Mouse (Mus musculus) left cerebral cortex, postnatal 36 days (tissue): ENCODE results near the gene Cep95. TPM values are rescaled to one million over a fixed set of nuclear protein-coding genes. Genes with fewer than 3 reads are reported as not detected.
A peak's percentile ranks its signal among the peaks of the same experiment; 100 is the strongest.
"Not testable (repeated sequence)": the region's sequence is repeated elsewhere in the genome, so short reads cannot be mapped to it uniquely, and the experiment has no call there.

ENCODE experiments used
- DNase-seq, 2 experiments: peaks; one replicate each; pipeline ENCODE4 v3.0.0; 2021 to 2022; ENCODE audit warnings: low spot score in 2 of 2, mixed read lengths in 1 of 2
- intact Hi-C: fragments of 180-260 bp; cut with DNase I; formaldehyde crosslinking; loops from one replicate; pipeline ENCODE4 v1.15.1; 2025
- total RNA-seq, 2 experiments: library from RNA; stranded (reverse); gene quantifications; 2 replicates each; pipeline ENCODE4 v1.2.3; 2021

Cep95 gene
- total RNA-seq, 2 experiments from 2014 or later = 8.2 to 15.8 TPM

DNA sequence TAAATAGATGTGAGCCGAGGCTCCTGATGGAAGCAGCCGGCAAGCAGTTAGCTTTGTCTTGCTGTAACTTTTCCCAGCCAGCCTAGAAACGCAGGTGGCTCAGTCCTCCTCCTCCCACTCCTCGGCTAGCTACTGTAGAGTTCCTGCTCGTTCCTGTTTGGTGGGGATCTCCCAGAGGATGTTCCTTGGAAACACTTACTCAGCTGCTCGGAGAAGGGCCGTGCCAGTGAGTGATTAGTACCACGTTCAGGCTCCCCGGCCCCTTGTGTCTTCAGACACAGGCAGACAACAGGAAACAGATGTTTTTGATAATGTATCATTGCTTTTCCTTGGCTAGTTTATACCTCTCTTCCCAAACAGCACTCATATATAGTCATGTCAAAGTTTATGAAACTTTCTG lies 6.6 kb downstream of the Cep95 start:
- intact Hi-C loops = no loop called here
- no peak for DNase-seq

DNA sequence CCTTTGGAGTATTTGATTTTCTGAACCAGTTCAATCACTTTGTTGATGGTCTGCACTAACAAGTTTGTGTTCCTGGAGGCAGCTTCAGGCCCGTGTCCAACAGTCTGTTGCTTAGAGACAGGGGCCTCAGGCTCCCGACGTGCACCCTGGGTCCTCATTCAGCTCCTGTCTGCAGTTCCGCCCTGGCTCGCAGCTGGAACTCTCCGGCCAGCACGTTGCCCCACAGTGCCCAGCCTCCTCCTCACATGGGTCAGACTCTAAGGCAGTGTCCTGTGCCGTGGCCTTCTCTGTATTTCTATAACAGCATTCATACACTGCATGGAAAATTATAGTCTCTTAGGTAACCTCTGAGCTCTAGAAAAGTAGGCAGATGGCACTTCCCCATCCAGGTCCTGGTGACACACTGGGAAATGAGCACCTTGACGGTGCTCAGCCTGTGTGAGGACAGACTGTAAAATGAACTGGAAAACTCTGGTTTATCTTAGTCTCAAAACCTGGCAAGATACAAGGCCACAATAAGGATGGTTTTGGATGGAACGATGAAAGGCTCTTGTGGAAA lies 13.1 kb downstream of the Cep95 start:
- intact Hi-C loops = no loop called here
- no peak for DNase-seq

DNA sequence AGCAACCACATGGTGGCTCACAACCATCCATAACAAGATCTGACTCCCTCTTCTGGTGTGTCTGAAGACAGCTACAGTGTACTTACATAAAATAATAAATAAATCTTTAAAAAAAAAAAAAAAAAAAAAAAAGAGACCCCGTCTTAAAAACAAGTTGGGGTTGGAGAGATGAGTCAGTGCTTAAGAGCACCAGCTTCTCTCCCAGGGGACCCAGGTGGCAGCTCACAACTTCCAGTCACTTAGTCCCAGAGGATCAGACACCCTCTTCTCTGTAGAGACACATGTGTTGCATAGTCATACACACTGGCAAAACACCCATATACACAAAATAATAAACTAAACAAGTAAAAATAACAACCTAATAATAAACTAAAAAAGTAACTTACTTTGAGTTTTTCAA lies 18.4 kb downstream of the Cep95 start:
- DNase-seq, intact Hi-C loops: not testable (repeated sequence)

DNA sequence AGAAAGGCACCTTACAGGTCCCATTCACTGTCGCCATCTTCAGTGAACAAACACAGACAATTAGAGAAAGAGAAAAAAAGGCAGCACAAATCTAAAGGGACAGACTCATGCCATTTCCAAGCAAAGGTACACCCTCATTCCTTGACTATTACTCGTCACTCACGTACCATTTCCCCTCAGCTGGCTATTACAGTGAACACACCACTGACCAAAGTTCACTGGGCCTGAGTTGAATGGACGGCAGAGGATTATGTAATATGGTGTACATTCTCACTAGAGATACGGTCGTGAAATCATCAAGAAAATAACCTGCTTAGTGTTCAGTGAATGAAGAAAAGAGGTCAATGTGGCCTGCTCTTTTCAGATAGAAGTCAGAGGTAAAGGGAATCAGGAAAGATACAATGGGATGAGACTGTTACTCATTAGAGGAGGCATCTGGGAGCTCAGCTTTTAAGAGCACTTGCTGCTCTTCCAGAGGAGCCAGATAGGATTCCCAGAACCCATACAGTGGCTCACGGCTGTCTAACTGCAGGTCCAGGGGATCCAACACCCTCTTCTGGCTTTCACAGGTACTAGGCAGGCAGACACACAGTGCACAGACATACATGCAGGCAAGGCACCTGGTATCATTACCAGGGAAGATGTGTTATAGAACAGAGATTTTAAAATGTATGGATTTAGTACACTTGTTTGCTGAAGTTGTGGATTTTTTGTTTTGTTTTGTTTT lies 23.5 kb downstream of the Cep95 start:
- DNase-seq = no peak
- intact Hi-C loops = no loop called here

DNA sequence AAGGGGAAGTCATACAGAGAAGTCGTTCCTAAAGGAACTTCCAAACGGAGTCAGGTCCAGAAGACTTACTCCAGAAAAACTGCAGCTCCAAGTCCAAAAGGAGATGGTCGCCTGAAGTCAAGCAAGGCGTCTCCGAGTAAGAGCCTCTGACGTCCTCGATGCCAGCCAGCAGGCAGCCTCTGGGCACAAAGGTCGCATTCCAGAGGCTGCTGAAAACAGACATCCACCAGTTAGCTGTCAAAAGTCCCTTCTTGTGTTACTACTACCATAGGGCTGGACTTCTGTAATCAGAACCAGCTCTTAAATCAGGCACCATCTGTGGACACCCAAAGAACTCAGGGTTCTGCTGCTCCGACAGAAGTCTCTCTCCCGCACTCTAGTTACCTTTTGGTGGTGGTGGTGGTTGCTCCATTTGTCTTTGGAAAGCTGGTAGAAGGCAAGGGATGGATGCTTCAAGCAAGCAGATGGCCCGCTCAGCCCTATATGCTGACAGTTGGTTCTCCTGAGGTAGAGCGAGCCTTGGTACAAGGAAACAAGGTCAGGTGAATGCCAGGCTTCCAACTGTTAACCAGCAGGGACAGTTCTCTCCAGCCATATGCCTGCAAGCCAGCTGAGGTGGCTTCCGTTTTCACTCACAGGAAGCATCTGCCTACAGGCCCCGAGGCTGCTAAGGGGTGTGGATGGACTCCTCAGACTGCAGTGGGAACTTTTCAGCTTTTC lies 25.7 kb downstream of the Cep95 start:
- peak in 1 of 2 experiments; percentile 23 for DNase-seq
- intact Hi-C loops = no loop called here

DNA sequence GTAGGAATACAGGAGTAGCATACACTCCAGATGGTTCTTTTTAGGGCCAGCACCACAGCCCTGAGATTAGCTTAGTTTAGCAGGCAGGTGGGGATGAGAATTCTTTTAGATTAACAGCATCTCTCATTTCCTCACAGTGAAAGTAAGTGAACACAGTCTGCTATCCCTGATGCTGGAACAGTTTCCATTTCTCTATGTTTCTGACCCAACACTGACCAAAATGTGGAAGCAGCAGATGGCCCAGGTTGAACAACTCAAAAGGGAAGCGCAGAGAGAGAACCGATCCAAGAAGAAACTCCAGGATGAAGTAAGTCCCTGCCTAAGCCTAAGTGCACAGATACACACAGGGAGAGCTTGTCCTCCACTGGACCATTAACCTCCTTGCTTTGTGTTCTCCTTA lies 26.3 kb downstream of the Cep95 start:
- DNase-seq = no peak
- intact Hi-C loops = no loop called here

DNA sequence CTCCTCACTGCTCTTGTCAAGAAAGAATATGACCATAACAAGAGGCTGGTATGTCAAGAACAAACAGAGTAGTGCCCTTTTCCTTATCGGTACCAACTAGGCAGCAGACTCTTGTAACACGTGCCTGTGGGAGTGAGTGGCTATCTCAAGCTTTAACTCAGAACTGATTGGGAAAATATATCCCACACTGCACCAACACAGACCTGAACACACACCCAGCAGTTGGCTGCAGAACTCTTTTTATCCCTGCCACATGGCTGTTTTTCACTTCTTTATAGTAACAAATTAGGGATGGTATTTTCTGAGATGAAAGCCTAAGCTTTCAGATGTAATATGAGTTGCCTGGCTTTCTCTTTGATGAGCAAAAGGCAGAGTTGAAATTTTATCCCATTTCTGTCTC lies 26.7 kb downstream of the Cep95 start:
- DNase-seq = peak in 1 of 2 experiments; percentile 27
- intact Hi-C loops = no loop called here

DNA sequence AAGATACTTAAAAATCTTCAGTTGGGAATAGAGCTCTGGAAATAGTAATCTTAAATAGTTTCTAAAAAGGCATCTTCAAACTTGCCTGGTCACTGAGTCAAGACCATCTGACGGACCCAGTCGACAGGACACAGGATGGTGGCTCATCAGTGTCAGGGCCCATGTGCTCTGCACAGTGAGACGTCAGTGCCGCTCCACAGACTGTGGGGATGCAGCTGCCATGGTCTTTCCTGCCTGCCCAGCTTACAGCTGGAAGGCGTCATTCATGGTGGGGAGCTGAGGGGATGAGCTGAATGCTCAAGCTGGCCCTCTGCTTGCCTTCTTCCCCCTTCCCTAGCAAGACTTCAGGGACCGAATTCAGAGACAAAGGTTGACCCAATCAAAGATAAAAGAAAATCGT lies 27.3 kb downstream of the Cep95 start:
- DNase-seq = no peak
- intact Hi-C loops = no loop called here

DNA sequence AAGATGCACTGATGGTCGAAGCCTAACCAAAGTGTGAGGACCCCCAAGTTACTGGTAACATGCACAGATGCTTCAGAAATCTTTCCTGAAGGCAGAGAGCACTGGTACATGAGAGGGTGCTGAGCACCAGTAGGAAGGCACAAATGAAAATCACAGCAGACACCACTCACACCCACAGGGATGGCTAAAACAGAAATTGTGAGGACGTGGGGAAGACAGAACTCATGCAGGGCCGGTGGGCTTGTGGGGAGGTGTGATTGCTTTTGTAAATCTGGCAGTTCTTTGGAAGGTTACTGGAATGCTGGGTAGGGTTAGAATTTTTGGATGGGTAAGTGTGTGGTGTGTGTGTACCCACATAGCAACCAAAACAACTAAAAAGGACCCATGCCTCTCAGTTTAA lies 28.1 kb downstream of the Cep95 start:
- intact Hi-C loops = no loop called here
- no peak for DNase-seq

DNA sequence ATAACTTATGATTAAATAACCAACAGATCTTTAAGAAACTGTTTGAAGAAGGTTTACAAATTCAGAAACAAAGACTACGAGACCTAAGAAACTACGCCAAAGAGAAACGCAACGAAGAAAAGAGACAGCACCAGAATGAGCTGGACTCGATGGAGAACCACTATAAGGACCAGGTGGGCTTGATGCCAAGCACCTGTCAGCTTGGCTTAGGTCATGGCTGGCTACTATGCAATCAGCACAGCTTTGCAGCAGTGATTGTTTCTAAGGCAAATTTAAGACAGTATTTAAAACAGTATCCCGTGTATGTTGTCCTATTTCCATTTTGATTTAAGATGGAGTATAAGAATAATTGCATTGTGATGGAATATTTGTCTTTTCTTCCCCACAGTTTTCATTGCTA lies 28.8 kb downstream of the Cep95 start:
- intact Hi-C loops = no loop called here
- no peak for DNase-seq

DNA sequence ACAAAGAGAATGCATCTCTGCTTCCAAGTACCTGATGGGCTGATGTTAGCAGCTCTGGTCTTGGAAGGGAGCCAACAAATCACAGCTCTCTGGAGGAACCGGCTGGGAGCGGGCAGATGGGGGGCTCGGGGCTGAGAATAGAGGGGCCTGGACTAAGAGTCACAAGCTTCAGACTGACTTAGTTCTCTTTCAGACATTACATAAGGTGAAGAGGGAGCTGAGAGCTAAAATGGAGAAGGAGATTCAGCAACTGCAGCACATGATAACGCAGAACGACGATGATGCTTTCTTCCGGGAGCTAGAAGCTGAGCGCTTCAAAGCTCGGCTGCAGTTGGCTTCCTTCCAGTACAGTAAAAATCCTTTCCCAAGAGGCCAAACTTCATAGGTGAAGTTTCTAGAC lies 29.3 kb downstream of the Cep95 start:
- intact Hi-C loops = no loop called here

DNA sequence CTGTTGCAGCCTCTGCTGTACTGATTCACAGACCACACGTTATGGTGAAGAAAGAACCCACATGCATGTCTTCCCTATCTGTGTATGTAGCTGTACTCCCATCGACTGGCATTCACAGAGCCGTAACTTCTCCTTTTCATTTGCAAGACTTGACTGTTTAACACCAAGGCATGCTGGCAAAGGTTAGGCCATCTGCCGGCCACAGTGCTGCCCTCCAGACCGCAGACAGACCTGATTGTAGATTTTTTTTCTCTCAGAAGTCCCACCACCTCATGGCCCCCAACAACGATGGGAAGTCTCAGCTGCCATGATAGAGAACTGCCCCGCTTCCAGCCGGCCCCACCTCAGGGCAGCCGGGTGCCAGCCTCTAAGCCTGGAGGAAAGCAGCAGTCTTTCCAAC lies 30.5 kb downstream of the Cep95 start:
- DNase-seq = no peak
- intact Hi-C loops = no loop called here

More for the DNA sequence above, 29.3 kb downstream of the Cep95 start:
- no peak for DNase-seq

DNA sequence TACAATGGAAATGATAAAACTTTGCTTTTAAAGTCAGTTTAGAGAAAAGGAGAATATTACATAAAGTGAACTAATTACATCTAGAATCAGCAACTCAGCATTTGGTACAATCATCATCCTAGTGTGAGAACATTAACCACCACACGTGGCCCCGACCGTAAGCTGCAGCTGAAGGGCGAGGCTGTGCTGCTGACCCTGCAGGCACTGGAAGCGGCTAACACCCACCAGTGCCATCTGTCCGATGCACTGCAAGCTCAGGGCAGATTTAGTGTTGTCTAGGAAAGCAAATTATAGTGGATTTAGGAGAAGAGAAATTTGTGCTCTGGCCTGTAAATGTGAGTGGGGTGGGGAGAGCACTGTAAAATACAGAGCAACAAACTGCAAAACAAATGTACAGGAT lies 31.2 kb downstream of the Cep95 start:
- no peak for DNase-seq
- intact Hi-C loops = no loop called here

DNA sequence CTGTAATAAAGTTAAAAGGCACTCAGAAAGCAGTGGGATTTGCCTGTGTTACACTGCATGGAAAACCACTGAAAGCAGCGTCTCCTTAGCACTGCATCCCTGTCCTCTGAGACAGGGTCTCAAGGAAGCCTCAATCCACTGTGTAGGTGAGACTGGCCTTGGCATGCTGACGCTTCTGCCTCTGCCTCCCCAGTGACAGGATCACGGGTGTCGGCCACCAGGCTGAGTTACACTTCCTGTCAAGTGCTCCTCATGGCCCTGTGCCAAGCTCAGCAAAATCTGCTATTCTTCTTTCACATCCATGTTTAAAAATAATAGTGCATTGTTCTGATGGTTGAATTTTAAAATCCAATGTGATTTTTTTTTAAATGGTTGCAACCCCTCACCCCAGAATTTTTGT lies 31.9 kb downstream of the Cep95 start:
- intact Hi-C loops = no loop called here
- no peak for DNase-seq

DNA sequence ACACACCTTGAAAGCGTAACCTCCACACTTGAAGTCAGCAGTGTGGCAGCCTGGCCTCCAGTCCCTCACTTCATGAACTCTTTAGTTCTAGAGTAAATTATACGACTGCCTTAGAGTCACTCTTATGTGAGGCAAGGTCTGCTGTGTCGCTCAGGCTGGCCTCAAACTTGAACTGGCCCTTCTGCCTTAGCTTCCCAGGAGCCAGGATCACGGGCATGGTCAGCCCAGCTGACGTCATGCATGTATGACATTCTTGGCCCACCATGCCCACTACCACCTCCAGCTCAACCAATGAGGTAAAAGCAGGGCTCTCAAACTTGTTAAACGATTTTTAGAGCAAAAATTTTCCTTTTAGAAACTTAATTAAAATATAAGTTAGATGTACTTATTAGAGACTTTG lies 32.3 kb downstream of the Cep95 start:
- DNase-seq = no peak
- intact Hi-C loops = no loop called here

DNA sequence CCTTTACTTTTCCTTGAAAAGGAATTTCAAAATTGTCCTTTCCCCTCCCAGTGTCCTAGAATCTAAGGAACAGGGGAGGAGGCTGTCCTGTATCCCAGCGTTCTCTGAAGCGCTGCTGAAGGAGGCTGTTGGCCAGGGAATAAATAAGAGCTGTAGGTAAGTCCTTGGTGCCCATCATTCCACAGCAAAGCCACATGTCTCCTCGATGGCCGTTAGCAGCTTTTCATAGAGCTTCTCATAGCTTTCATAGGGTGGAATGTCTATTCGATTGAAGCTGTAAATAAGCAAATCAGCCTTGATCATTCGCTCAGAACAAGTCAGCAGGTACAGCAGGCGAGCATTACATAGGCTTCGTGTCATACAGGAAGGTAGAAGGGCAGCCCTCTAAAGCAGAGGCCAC lies 33.4 kb downstream of the Cep95 start:
- DNase-seq = no peak
- intact Hi-C loops = loop anchor here (2.0 kb wide), 1 partner anchor 34 kb away; the partner anchor contains the start of genes Cep95 and Ddx5

DNA sequence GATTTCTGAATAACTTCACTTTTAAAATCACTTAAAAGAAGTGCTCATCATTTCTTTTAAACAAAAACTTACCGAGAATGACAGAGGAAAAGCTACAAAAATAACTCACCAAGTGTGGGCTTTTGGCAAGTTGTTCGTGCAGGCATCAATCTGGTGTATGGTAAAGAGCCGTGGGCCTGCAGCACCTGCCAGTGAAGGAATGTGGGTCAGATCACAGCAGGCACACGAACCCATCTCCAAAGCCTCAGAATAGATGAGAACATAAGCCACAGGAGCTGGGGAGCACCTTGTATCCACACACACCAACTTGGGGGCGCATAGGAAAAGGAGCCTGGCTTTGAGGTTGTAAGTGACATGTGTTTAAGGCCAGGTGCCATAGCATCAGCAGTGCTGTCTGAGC lies 33.9 kb downstream of the Cep95 start:
- intact Hi-C loops = loop anchor here (2.0 kb wide), 1 partner anchor 34 kb away; the partner anchor contains the start of genes Cep95 and Ddx5
- peak; percentile 65 to 72 for DNase-seq

DNA sequence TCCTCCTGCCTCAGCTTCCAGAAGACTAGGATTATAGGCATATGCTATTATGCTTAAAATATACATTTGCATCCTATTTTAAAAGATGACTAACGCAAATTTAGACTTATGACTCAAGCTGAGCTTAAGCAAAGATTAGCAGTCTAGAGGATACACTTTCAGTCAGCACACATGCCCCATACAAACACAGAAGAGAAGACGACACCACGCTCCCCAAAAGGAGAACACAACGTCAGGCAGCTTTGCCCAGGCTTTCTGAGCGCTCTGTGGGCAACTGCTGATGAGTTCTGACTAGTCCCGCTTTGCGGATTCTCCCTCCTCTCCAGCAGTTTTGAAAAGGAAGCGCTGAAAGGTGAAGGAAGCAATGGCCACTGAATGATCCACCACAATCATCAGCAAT lies 34.7 kb downstream of the Cep95 start:
- intact Hi-C loops = loop anchor here (2.0 kb wide), 1 partner anchor 35 kb away; the partner anchor contains the start of genes Cep95 and Ddx5
- no peak for DNase-seq

DNA sequence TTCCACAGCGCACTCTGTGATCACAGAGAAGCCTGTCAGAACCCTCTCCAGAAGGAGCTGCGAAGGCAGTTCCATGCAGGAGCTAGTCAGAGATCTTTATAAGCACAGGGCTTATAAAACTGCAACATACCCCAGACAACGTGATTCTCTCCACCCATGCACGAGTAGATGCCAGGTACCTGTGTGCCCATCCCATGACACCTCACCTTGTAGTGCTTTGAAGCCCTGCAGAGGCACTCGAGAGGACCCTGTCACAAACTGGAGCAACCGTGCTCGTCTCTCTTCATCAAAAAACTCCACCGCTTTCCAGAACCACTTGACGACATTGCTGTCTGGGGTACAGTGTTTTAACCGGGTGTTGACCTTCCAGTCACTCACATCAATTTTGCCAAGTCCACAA lies 35.4 kb downstream of the Cep95 start:
- intact Hi-C loops = no loop called here
- no peak for DNase-seq

DNA sequence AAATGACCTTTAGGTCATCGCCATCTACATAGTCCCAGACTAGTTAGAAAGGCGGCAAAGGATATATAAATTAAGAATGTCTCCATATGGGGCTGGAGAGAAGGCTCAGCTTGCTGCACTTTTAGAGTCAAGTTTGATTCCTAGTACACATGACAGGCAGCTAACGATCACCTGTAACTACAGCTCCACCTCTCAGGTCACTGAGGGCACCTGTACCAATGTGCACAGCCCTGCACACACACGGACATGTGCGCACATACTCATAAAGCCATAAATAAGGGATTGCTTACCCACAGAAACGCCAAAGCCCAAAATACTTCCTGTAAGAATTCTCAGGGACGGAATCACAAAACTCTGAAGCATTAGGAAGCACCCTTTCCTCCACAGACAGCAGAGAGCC lies 39.0 kb downstream of the Cep95 start:
- no peak for DNase-seq
- intact Hi-C loops = no loop called here

DNA sequence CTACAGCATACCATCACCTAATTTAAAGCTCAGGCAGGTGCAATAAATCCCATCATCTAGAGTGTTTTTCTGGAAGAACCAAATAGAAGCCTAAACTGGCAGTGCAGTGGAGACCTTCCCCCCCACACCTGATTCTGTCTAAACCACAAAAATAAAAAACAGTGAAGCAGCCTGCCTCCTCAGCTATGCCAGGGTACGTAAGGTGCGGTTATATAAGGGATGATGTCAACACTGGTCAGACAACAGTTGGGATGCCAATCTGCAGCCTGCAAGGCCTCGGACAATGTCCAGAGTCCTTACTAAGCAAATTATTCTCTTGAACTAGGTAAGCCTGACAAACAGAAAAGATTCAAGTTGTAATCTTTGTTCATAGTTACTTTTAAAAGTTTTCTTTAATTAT lies 53.0 kb downstream of the Cep95 start:
- no peak for DNase-seq
- intact Hi-C loops = no loop called here
